Comparison of ENCODE assay signal across 11 mouse cellular contexts in genomic region chr6:143464907-143465537, GRCm38 (mm10).
A peak's percentile ranks its signal among the peaks of the same experiment; 100 is the strongest.
DNase-seq lines count a peak whose midpoint lies in the region; ATAC-seq and TF ChIP-seq lines count a peak whose summit lies in the region.
"Had no signal": no experiment of that assay in that cellular context is flagged by ENCODE, and none has a peak within 500 bp of the region (broad histone marks: within the 10 kb centered on the region; RNA-seq: fewer than 3 reads in every experiment).

No protein-coding gene starts in this region.

- no peak overlapping the region for H3K4me3 ChIP-seq in embryonic facial prominence, embryonic 11.5 days (ENCODE audit: low read depth, low read length)
- no peak overlapping the region for H3K4me3 ChIP-seq in embryonic facial prominence, embryonic 10.5 days
- no peak overlapping the region for H3K4me3 ChIP-seq in liver, postnatal 0 days (ENCODE audit: low read depth, low read length)
- H3K4me3 ChIP-seq: limb, embryonic 13.5 days had no signal

- peak; percentile 61 for TF ChIP-seq CTCF in liver, postnatal 0 days (IDR thresholded peaks at IDR 0.05; ENCODE audit: low read depth)

- no peak overlapping the region for H3K27ac ChIP-seq in embryonic facial prominence, embryonic 11.5 days (replicated peaks; ENCODE audit: low read depth, low read length)
- H3K27ac ChIP-seq in embryonic facial prominence, embryonic 10.5 days (replicated peaks): no peak overlapping the region
- H3K27ac ChIP-seq in liver, postnatal 0 days (ENCODE audit: low read depth): no peak overlapping the region
- H3K27ac ChIP-seq: limb, embryonic 13.5 days had no signal

- WGBS in embryonic facial prominence, embryonic 11.5 days: 74% methylated on average over 12 of the region's 12 CpGs
- WGBS in embryonic facial prominence, embryonic 10.5 days: 75% methylated on average over 12 of the region's 12 CpGs
- WGBS in liver, postnatal 0 days (ENCODE audit: insufficient replicate concordance): 73% methylated on average over 12 of the region's 12 CpGs

- no peaks in the 10 kb centered on the region for H3K9me3 ChIP-seq in embryonic facial prominence, embryonic 11.5 days (replicated peaks; ENCODE audit: control insufficient read depth, low read length)
- H3K9me3 ChIP-seq in embryonic facial prominence, embryonic 10.5 days: no peaks in the 10 kb centered on the region
- H3K9me3 ChIP-seq in liver, postnatal 0 days (ENCODE audit: low read length): no peaks in the 10 kb centered on the region
- H3K9me3 ChIP-seq: limb, embryonic 13.5 days had no signal

- DNase-seq in embryonic facial prominence, embryonic 11.5 days (ENCODE audit: low spot score): peak; percentile 10
- no peak for DNase-seq in embryonic facial prominence, embryonic 10.5 days (ENCODE audit: low spot score)
- no peak for DNase-seq in liver, postnatal 0 days
- DNase-seq in liver: no peak
- DNase-seq in embryo, embryonic 10.5 days (ENCODE audit: low spot score): peak; percentile 15
- peak; percentile 15 for DNase-seq in naive thymus-derived CD4-positive, alpha-beta T cell, adult 2 months (ENCODE audit: low read depth)
- no peak for DNase-seq in cerebellum, postnatal 4 days (ENCODE audit: low spot score in 2 of 2)
- DNase-seq in right cerebral cortex, postnatal 14 days: no peak
- DNase-seq: cerebellum, postnatal 25 days had no signal

- no peaks in the 10 kb centered on the region for H3K27me3 ChIP-seq in embryonic facial prominence, embryonic 11.5 days (ENCODE audit: control insufficient read depth, insufficient read depth, low read length)
- H3K27me3 ChIP-seq in embryonic facial prominence, embryonic 10.5 days (replicated peaks; ENCODE audit: low read depth, poor library complexity, severe bottlenecking): 0 out of 2 replicates have a peak, but pooled peaks cover 3% of the 10 kb centered on the region
- H3K27me3 ChIP-seq in liver, postnatal 0 days (ENCODE audit: insufficient read depth, low read length): no peaks in the 10 kb centered on the region

- no peaks in the 10 kb centered on the region for H3K4me1 ChIP-seq in embryonic facial prominence, embryonic 11.5 days (ENCODE audit: control insufficient read depth, insufficient read depth, low read length)
- no peaks in the 10 kb centered on the region for H3K4me1 ChIP-seq in embryonic facial prominence, embryonic 10.5 days
- no peaks in the 10 kb centered on the region for H3K4me1 ChIP-seq in liver, postnatal 0 days (ENCODE audit: insufficient read depth)
- H3K4me1 ChIP-seq: limb, embryonic 13.5 days had no signal

- ATAC-seq in embryonic facial prominence, embryonic 11.5 days (replicated peaks; ENCODE audit: insufficient number of reproducible peaks, low FRiP score, low TSS enrichment, low read depth): no peak
- ATAC-seq in liver, postnatal 0 days: no peak
- ATAC-seq: midbrain, embryonic 16.5 days had no signal

- H3K36me3 ChIP-seq in embryonic facial prominence, embryonic 11.5 days (replicated peaks; ENCODE audit: control insufficient read depth, insufficient read depth, low read depth, low read length): no peaks in the 10 kb centered on the region
- no peaks in the 10 kb centered on the region for H3K36me3 ChIP-seq in embryonic facial prominence, embryonic 10.5 days (replicated peaks)
- no peaks in the 10 kb centered on the region for H3K36me3 ChIP-seq in liver, postnatal 0 days (replicated peaks; ENCODE audit: insufficient read depth, low read length)
- H3K36me3 ChIP-seq: limb, embryonic 13.5 days had no signal

- H3K4me2 ChIP-seq in embryonic facial prominence, embryonic 11.5 days (ENCODE audit: low read depth, low read length): no peak overlapping the region
- no peak overlapping the region for H3K4me2 ChIP-seq in liver, postnatal 0 days (ENCODE audit: low read depth, low read length)
- H3K4me2 ChIP-seq: limb, embryonic 13.5 days had no signal

- no peak for TF ChIP-seq EP300 in liver, postnatal 0 days (IDR thresholded peaks at IDR 0.05; ENCODE audit: low read depth)

- H3K9ac ChIP-seq in embryonic facial prominence, embryonic 11.5 days (replicated peaks; ENCODE audit: low read length): no peak overlapping the region
- H3K9ac ChIP-seq in liver, postnatal 0 days (replicated peaks): no peak overlapping the region
- H3K9ac ChIP-seq: limb, embryonic 13.5 days had no signal

Comparison
In these comparisons a context has a peak if more than half of its experiments do, and no peak if none do; other contexts are left out.
1. DNase-seq: peak in embryonic facial prominence, embryonic 11.5 days (single experiment), embryo, embryonic 10.5 days (single experiment) and naive thymus-derived CD4-positive, alpha-beta T cell, adult 2 months (single experiment); none in embryonic facial prominence, embryonic 10.5 days (single experiment), liver, postnatal 0 days (single experiment), liver (single experiment), cerebellum, postnatal 4 days (0 of 2) and right cerebral cortex, postnatal 14 days (single experiment).